Mouse (Mus musculus) testis, adult 2 months (tissue): ENCODE data around the gene Prkcb.

Source experiments
- CTCF ChIP-seq: fragments of 200-500 bp; IDR thresholded peaks from 2 replicates; pipeline ENCODE4 v1.5.1; 2012; ENCODE audit warnings: low read depth, mild to moderate bottlenecking, inconsistent platforms, low read length, moderate library complexity; ENCODE audit not compliant: control insufficient read depth, insufficient read depth, insufficient replicate concordance
- POLR2A ChIP-seq: fragments of 200-500 bp; IDR thresholded peaks from 2 replicates; pipeline ENCODE4 v1.6.1; 2012; ENCODE audit warnings: low read depth, mild to moderate bottlenecking, inconsistent platforms, low read length, moderate library complexity; ENCODE audit not compliant: control insufficient read depth

GRCm38 (mm10) chr7:122303988-122304387 is 15.4 kb downstream of the Prkcb start:
- TF ChIP-seq POLR2A, result no peak
- no peak for TF ChIP-seq CTCF
